Mouse (Mus musculus) heart, embryonic 14.5 days (tissue): ENCODE measurements at regions not wholly inside any gene's neighbourhood (a gene's known extent, or its start where the extent isn't known, plus 50 kb on each side); places are given as distances from the start of the nearest gene placed in this dataset.
A peak's percentile ranks its signal among the peaks of the same experiment; 100 is the strongest.

Source experiments
- ATAC-seq: fragments of 200-750 bp; cut with Nextera tagmentation; 2 replicates; pipeline ENCODE4 v1.8.0; 2017; ENCODE audit warnings: low read depth, moderate TSS enrichment; ENCODE audit not compliant: insufficient number of reproducible peaks, insufficient read depth, low FRiP score
- H3K27ac ChIP-seq, 2 experiments: fragments of 200-500 bp in 1 of 2; fragments of 300-500 bp in 1 of 2; sonication (generic) in 1 of 2; replicated peaks in 1 of 2; 2 replicates each; pipeline ENCODE4 v1.5.1; 2012 to 2014; ENCODE audit warnings: low read depth in 2 of 2, low read length in 2 of 2, control low read depth in 1 of 2, mild to moderate bottlenecking in 1 of 2, mixed read lengths in 1 of 2; ENCODE audit not compliant: control insufficient read depth in 1 of 2, insufficient read depth in 1 of 2
- H3K27me3 ChIP-seq: fragments of 300-500 bp; sonication (generic); 2 replicates; pipeline ENCODE4 v1.6.1; 2014; ENCODE audit warnings: mild to moderate bottlenecking, low read length, control low read depth; ENCODE audit not compliant: control insufficient read depth, insufficient read depth
- H3K36me3 ChIP-seq: fragments of 300-500 bp; sonication (generic); 2 replicates; pipeline ENCODE4 v1.6.1; 2014; ENCODE audit warnings: mild to moderate bottlenecking, control low read depth, low read length, mixed read lengths; ENCODE audit not compliant: control insufficient read depth, insufficient read depth
- H3K4me1 ChIP-seq, 2 experiments: fragments of 200-500 bp in 1 of 2; fragments of 300-500 bp in 1 of 2; sonication (generic) in 1 of 2; 2 replicates each; pipeline ENCODE4 v1.6.1; 2012 to 2014; ENCODE audit warnings: low read length in 2 of 2, control low read depth in 1 of 2, mixed read lengths in 1 of 2; ENCODE audit not compliant: control insufficient read depth in 2 of 2, insufficient read depth in 2 of 2
- H3K4me2 ChIP-seq: fragments of 300-500 bp; sonication (generic); 2 replicates; pipeline ENCODE4 v1.6.1; 2014; ENCODE audit warnings: mild to moderate bottlenecking, low read length
- H3K4me3 ChIP-seq, 2 experiments: fragments of 200-500 bp in 1 of 2; fragments of 300-500 bp in 1 of 2; sonication (generic) in 1 of 2; 2 replicates each; pipeline ENCODE4 v1.5.1; 2012 to 2014; ENCODE audit warnings: low read length in 2 of 2, mild to moderate bottlenecking in 2 of 2, control low read depth in 1 of 2, low read depth in 1 of 2, moderate library complexity in 1 of 2; ENCODE audit not compliant: control insufficient read depth in 1 of 2, insufficient read depth in 1 of 2
- H3K9ac ChIP-seq: fragments of 300-500 bp; sonication (generic); 2 replicates; pipeline ENCODE4 v1.6.1; 2014; ENCODE audit warnings: mild to moderate bottlenecking, low read length
- H3K9me3 ChIP-seq: fragments of 300-500 bp; sonication (generic); 2 replicates; pipeline ENCODE4 v1.6.1; 2016; ENCODE audit warnings: low read length, control low read depth; ENCODE audit not compliant: control insufficient read depth
- WGBS: fragments of 180-500 bp; shearing (Covaris S2); extraction: QIAGEN DNeasy Blood & Tissue Kit; methylation state at CpG from one replicate; pipeline ENCODE4 v1.1.7; 2014; 5-methylcytosine and 5-hydroxymethylcytosine counted together

DNA sequence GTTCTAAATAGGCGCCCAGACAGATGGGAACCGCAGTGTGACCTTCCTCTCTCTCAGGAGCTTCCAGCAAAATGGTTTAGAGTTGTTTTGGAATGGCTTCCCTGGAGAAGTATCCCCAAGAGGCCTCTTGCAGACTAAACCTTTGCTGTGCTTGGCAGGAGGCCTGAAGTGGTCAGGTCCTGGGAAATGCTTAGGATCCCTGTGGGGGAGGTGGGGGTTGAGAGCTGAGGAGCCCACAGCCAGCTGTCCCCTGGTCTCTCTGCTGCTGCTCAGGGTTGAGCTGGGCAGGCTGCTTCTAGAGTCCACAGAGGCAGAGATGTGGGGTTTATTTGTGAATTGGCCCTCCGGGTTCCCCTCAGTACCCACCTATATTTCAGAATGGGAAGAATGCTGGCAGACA lies 331.3 kb downstream of the Gm826 start:
- H3K36me3 ChIP-seq, result no peaks in the 10 kb centered on the region
- H3K4me3 ChIP-seq, result no peak overlapping the region
- H3K27ac ChIP-seq, result no peak overlapping the region
- H3K9ac ChIP-seq, result no peak overlapping the region
- no peaks in the 10 kb centered on the region for H3K9me3 ChIP-seq
- 36% methylated on average over 3 of the region's 3 CpGs for WGBS
- peaks cover 6 to 8% of the 10 kb centered on the region in 2 experiments; a peak in 1 of 4 replicates for H3K4me1 ChIP-seq
- H3K27me3 ChIP-seq, result no peaks in the 10 kb centered on the region
- no peak for ATAC-seq
- no peak overlapping the region for H3K4me2 ChIP-seq

DNA sequence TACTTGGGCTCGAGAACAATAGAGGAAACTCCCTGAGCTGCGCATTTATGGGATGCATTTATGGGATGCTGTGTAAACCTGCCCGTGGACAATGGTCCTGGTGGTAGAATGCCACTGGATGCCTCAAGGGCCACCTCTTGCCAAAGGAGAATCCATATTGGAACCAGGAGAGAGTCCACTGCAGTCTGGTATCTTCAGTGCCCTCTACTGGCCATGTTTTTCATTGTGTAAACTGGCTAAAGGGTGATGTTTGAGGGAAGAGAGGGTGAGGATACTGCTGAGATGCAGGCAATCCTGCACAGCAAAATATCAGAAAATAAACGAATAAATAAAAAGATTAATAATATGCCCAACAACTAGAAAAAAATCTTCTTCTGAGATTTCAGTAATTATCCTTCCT lies 333.5 kb downstream of the Gm826 start:
- Histone ChIP-seq H3K27ac (no peak overlapping the region), H3K36me3 (no peaks in the 10 kb centered on the region), H3K9me3 (no peaks in the 10 kb centered on the region), H3K4me1 (peaks cover 6 to 8% of the 10 kb centered on the region in 2 experiments; a peak in 1 of 4 replicates), H3K9ac (no peak overlapping the region), H3K27me3 (no peaks in the 10 kb centered on the region), H3K4me3 (no peak overlapping the region), H3K4me2 (no peak overlapping the region)
- no peak for ATAC-seq
- 69% methylated on average over 4 of the region's 4 CpGs for WGBS

DNA sequence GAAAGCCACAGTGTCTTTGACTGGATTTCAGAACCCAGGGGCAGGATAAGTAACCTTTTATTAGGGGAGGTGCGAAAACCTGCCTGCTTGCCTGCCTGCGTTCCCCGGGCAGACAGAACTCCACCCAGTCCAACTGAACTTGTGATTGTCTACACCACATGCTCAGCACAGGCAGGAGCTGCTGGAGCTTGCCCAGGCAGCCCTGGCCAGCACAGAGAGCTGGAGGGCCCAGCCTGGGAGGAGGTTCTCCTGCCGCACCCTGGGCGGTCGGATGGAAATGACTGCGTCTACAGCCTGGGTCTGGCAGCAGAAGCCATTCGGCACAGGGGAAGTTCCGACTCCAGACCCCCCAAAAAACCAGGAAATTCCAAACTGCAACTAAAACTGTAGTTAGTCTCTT lies 336.6 kb downstream of the Gm826 start:
- peaks cover 2 to 3% of the 10 kb centered on the region in 2 experiments; a peak in 1 of 4 replicates for H3K4me1 ChIP-seq
- no peaks in the 10 kb centered on the region for H3K9me3 ChIP-seq
- 72% methylated on average over 9 of the region's 9 CpGs for WGBS
- no peaks in the 10 kb centered on the region for H3K27me3 ChIP-seq
- no peaks in the 10 kb centered on the region for H3K36me3 ChIP-seq
- H3K9ac ChIP-seq, result no peak overlapping the region
- no peak for ATAC-seq
- H3K27ac ChIP-seq, result no peak overlapping the region
- H3K4me3 ChIP-seq, result no peak overlapping the region
- no peak overlapping the region for H3K4me2 ChIP-seq

DNA sequence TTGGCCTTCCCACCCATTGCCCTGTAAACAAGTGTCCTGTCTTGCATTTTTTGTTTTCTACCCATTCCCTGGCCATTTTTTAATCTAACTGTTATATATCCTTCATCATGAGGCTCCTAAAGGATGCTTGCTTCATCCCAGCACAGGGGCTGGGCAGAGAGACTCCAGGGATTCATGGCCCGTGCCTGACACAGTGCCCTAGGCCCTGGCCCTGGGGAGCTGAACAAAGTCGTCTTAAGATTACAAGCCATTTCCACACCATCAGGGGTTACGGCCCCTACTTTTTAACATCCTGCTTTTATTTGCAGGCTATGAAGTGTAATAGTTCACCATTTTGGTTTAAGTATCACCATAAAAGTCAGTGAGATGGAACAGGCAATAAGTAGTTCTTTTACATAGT lies 339.5 kb downstream of the Gm826 start:
- 79% methylated on average over 3 of the region's 3 CpGs for WGBS
- Histone ChIP-seq H3K27ac (no peak overlapping the region), H3K4me3 (no peak overlapping the region), H3K4me1 (no peaks in the 10 kb centered on the region), H3K27me3 (no peaks in the 10 kb centered on the region), H3K9me3 (no peaks in the 10 kb centered on the region), H3K36me3 (no peaks in the 10 kb centered on the region), H3K9ac (no peak overlapping the region), H3K4me2 (no peak overlapping the region)
- ATAC-seq, result no peak

DNA sequence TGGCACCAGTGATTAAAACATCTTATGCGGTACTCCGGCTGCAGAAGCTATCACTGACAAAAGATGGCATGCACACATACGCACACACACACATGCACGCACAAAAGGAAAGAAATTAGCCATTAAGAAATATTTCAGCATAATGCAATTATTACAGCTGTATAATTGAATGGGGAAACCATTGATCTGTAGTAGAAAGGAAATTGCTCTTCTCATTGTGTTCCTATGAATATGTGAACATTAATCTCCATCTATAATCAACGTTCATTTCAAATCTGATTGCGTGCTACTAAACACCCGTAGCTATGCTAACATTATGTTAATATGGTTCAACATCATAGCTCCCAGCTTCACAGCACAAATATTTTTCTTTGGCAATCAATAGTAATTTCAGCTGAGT lies 347.2 kb downstream of the Gm826 start:
- no peaks in the 10 kb centered on the region for H3K27me3 ChIP-seq
- WGBS, result 89% methylated on average over 7 of the region's 7 CpGs
- no peak overlapping the region for H3K9ac ChIP-seq
- no peaks in the 10 kb centered on the region for H3K9me3 ChIP-seq
- no peak overlapping the region for H3K4me2 ChIP-seq
- ATAC-seq, result no peak
- H3K4me1 ChIP-seq, result peaks cover 2 to 10% of the 10 kb centered on the region in 2 experiments; a peak in 3 of 4 replicates
- no peak overlapping the region for H3K27ac ChIP-seq
- no peaks in the 10 kb centered on the region for H3K36me3 ChIP-seq
- H3K4me3 ChIP-seq, result no peak overlapping the region

DNA sequence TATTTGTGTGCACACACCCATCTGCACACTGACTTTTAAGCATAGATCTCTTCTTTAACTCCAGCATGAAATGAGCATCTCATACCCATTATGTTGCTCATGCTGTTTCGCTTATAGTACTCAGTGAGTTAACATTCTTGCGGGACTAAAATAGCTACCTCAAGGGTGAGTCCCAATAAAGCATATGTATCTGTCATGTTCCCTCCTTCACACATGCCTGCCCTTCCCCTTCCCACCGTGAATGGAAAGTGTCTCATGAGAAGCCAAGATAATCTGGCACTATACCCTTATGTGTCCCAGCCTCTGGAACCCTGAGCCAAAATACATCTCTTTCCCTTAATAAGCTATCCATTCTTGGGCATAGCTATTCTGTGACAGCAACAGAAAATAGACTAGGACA lies 352.3 kb downstream of the Gm826 start:
- 0 out of 2 replicates have a peak, but pooled peaks have one; percentile 56 for ATAC-seq

DNA sequence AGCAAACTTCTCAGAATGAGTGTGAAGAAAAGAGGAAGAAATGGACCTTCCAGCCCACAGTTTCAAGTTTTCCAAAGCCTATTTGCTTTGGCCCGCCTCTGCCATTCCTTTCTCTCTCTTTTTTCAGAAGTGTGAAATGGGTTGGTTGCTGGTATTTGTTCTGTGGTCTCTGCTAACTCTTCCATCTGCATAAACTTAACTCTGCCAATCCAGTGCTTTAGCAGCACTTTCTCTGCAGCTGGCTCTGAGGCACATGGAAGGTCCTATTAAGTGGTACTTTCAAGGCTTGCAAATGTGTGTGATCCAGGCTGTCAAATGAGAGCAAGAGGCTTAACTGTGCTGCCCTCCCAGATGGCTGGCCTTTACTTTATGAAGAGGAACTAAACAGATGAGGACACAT lies 383.6 kb downstream of the Gm826 start:
- Histone ChIP-seq H3K4me3 (no peak overlapping the region), H3K4me2 (no peak overlapping the region), H3K9me3 (no peaks in the 10 kb centered on the region), H3K4me1 (no peaks in the 10 kb centered on the region), H3K27ac (no peak overlapping the region), H3K27me3 (no peaks in the 10 kb centered on the region), H3K36me3 (no peaks in the 10 kb centered on the region), H3K9ac (no peak overlapping the region)
- no peak for ATAC-seq
- 65% methylated on average over 1 of the region's 1 CpGs for WGBS

More for the DNA sequence above, 352.3 kb downstream of the Gm826 start:
- H3K4me1 ChIP-seq, result peaks cover 2 to 10% of the 10 kb centered on the region in 2 experiments; a peak in 3 of 4 replicates
- H3K27ac ChIP-seq, result 0 out of 4 replicates have a peak overlapping the region, but pooled peaks of 1 of the 2 experiments have one; percentile 49
- no peak overlapping the region for H3K9ac ChIP-seq
- H3K36me3 ChIP-seq, result no peaks in the 10 kb centered on the region
- H3K4me3 ChIP-seq, result no peak overlapping the region
- no peaks in the 10 kb centered on the region for H3K9me3 ChIP-seq
- no peak overlapping the region for H3K4me2 ChIP-seq
- WGBS, result 27% methylated on average over 3 of the region's 3 CpGs
- no peaks in the 10 kb centered on the region for H3K27me3 ChIP-seq

DNA sequence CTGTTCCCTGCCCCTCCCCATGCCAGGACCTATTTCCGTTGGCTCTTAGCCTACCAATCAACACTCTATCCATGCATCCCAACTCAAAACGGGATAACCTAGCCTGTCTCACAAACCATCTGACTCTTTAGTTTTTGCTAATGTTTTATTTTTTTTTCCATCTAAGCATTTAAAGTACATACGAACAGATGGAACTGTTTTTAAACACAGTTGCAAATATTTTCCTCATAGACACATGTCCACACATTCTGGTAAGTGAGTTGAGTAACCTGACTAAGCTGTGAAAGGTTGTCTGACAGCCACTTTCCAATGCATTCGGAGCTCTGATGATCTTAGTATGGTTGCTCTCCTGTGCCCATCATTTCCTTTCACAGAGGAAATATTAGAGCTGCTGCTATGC lies 384.9 kb downstream of the Gm826 start:
- Histone ChIP-seq H3K9me3 (no peaks in the 10 kb centered on the region), H3K27me3 (no peaks in the 10 kb centered on the region), H3K27ac (no peak overlapping the region), H3K4me3 (no peak overlapping the region), H3K4me1 (no peaks in the 10 kb centered on the region), H3K9ac (no peak overlapping the region), H3K4me2 (no peak overlapping the region), H3K36me3 (no peaks in the 10 kb centered on the region)
- whole genome bisulfite sequencing, result 79% methylated on average over 4 of the region's 4 CpGs
- ATAC-seq, result no peak
